Mouse (Mus musculus) MEL (cell line): ENCODE measurements around the gene Tspan13.

Experiments
- CTCF ChIP-seq, 3 experiments: IDR thresholded peaks in 2 of 3; conservative IDR thresholded peaks in 1 of 3; 2 replicates each; pipeline ENCODE4 v1.5.1; 2011 to 2012; ENCODE audit warnings: low read length in 3 of 3, low read depth in 2 of 3, mild to moderate bottlenecking in 2 of 3, improper control_type of control experiment in 1 of 3, inconsistent platforms in 1 of 3, mixed read lengths in 1 of 3, moderate library complexity in 1 of 3; ENCODE audit not compliant: control insufficient read depth in 1 of 3, insufficient read depth in 1 of 3, poor library complexity in 1 of 3, severe bottlenecking in 1 of 3
- ZC3H11A ChIP-seq: IDR thresholded peaks from 2 replicates; pipeline ENCODE4 v1.6.1; 2012; ENCODE audit warnings: low read depth, mild to moderate bottlenecking, inconsistent platforms, low read length, improper control_type of control experiment

- TF ChIP-seq CTCF (IDR thresholded peaks at IDR 0.05 in 2 of 3, conservative IDR thresholded peaks at IDR 0.05 in 1 of 3; ENCODE audit: control insufficient read depth in 1 of 3, insufficient read depth in 1 of 3, low read depth in 2 of 3, low read length in 3 of 3, poor library complexity in 1 of 3, severe bottlenecking in 1 of 3) (no peak), ZC3H11A (no peak)
Observed at GRCm38 (mm10) chr12:35966768-35967141, 75.5 kb downstream of the Tspan13 start.
